Mouse (Mus musculus) bone marrow, adult 2 months (tissue): Measurements from ENCODE around the gene Lrrc56.
A peak's percentile ranks its signal among the peaks of the same experiment; 100 is the strongest.

Experiments
- CTCF ChIP-seq: fragments of 200-500 bp; IDR thresholded peaks from 2 replicates; pipeline ENCODE4 v1.5.1; 2011; ENCODE audit warnings: low read length, control low read depth; ENCODE audit not compliant: control insufficient read depth, insufficient read depth
- POLR2A ChIP-seq: fragments of 200-500 bp; IDR thresholded peaks from 2 replicates; pipeline ENCODE4 v1.6.1; 2011; ENCODE audit warnings: low read depth, mild to moderate bottlenecking, control low read depth, low read length, borderline replicate concordance; ENCODE audit not compliant: control insufficient read depth

- TF ChIP-seq CTCF (0 out of 2 replicates have a peak, but pooled peaks have one; percentile 4), POLR2A (peak; percentile 72; the same call in 1 of the 2 replicates)
These were observed 21.6 kb upstream of the Lrrc56 start, which contains the start of gene Rnh1 for GRCm38 (mm10) chr7:141172116-141173006.
